Mouse (Mus musculus) retina, adult 2 months (tissue): ENCODE measurements around the gene Tsacc.

Experiments used
- DNase-seq: peaks from one replicate; pipeline ENCODE4 v3.0.0-alpha.2; 2012; ENCODE audit warnings: low read depth, low spot score

The Tsacc gene

GRCm38 (mm10) chr3:88238866-88239391, 57.9 kb downstream of the Tsacc start:
- no peak for DNase-seq

- no peak for DNase-seq
These were observed 59.1 kb downstream of the Tsacc start for GRCm38 (mm10) chr3:88237556-88238194.

- DNase-seq: no peak
These were observed 59.6 kb downstream of the Tsacc start for GRCm38 (mm10) chr3:88237161-88237555.

GRCm38 (mm10) chr3:88235616-88236015, 61.2 kb downstream of the Tsacc start:
- DNase-seq: no peak

GRCm38 (mm10) chr3:88235216-88235615, 61.6 kb downstream of the Tsacc start:
- no peak for DNase-seq

GRCm38 (mm10) chr3:88234041-88234440, 62.8 kb downstream of the Tsacc start:
- no peak for DNase-seq

- DNase-seq: no peak
These were observed 63.7 kb downstream of the Tsacc start for GRCm38 (mm10) chr3:88232851-88233649.
